Comparison of ENCODE assay signal across 20 mouse cellular contexts in the genomic region with DNA sequence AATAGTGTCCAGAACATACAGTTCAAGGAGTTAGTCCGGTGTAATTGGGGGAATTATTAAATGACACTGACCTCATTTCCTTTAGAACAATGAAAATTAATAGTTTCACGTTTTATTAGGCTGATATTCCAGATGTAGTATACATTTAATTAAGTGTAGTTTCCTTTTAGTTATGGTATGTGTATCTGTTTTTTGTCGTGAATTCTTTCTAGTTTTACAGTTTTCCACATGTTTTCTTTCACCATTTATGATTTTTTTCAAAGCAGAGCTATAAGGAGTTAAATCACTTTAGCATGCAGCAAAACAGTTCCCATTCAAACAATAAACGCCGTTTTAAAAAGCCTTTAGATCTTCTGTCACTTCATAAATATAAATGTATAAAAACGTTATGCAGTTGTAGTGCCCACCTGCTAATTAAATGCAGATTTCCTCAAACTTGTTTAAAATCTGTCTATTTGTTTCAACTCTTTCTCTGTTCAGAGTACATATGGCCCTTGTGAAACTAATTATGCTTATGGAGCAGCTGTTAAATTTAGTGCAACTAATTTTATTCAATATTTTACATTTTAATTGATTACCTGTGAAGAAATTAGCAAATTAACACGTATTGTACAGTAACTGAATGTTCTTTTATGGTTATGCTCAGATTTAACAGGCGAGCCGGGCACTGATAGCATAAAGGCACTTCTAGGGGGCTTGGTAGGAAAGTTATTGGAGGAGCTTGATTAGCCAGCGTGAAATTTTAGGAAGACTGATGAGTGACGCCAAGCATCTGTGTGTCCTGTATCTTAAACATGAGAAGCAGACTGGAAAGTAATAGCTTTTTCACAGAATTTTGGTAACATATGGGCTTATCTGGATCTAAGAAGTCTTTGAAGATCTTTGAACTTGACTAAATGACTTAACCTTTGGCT.
DNase-seq lines count a peak whose midpoint lies in the region; ATAC-seq and TF ChIP-seq lines count a peak whose summit lies in the region.
"Had no signal": no experiment of that assay in that cellular context is flagged by ENCODE, and none has a peak within 500 bp of the region (broad histone marks: within the 10 kb centered on the region; RNA-seq: fewer than 3 reads in every experiment).

No protein-coding gene starts in this region.

- H3K27ac ChIP-seq in forebrain, embryonic 15.5 days (replicated peaks) = no peak overlapping the region
- H3K27ac ChIP-seq in forebrain, embryonic 12.5 days = no peak overlapping the region
- H3K27ac ChIP-seq in limb, embryonic 14.5 days (replicated peaks; ENCODE audit: low read depth, low read length) = no peak overlapping the region
- H3K27ac ChIP-seq: heart, adult 2 months; hindbrain, embryonic 10.5 days; hindbrain, embryonic 14.5 days had no signal

- H3K36me3 ChIP-seq in forebrain, embryonic 15.5 days = no peaks in the 10 kb centered on the region
- H3K36me3 ChIP-seq in forebrain, embryonic 12.5 days (replicated peaks) = no peaks in the 10 kb centered on the region
- H3K36me3 ChIP-seq in limb, embryonic 14.5 days (ENCODE audit: control insufficient read depth, insufficient read depth, low read length) = no peaks in the 10 kb centered on the region; the same call in 1 of the 2 replicates

- intact Hi-C loops in gastrocnemius, postnatal 14 days (cut with DNase I; ENCODE audit: low total_unique reads) = no loop called here

- H3K4me3 ChIP-seq in forebrain, embryonic 15.5 days = no peak overlapping the region
- no peak overlapping the region for H3K4me3 ChIP-seq in forebrain, embryonic 12.5 days (replicated peaks)
- H3K4me3 ChIP-seq in limb, embryonic 14.5 days (replicated peaks; ENCODE audit: low read length) = no peak overlapping the region
- H3K4me3 ChIP-seq: heart, adult 2 months; heart, embryonic 12.5 days; hindbrain, embryonic 10.5 days had no signal

- peak; percentile 2 for DNase-seq in embryo, embryonic 9.5 days (ENCODE audit: extremely low spot score)
- DNase-seq in embryo, embryonic 10.5 days (ENCODE audit: low spot score) = no peak
- peak; percentile 79 for DNase-seq in hindlimb bud, embryonic 11.5 days (ENCODE audit: extremely low spot score, low read depth, low spot score)
- DNase-seq in limb, embryonic 14.5 days (ENCODE audit: low spot score) = peak; percentile 61
- no peak for DNase-seq in adrenal gland, postnatal 4 days (ENCODE audit: low spot score in 2 of 2)
- no peak for DNase-seq in gastrocnemius, postnatal 14 days
- DNase-seq: adrenal gland, postnatal 14 days; cerebellum, adult 2 months; cerebellum, postnatal 10 days; gastrocnemius, postnatal 10 days; heart, adult 2 months; kidney, adult 11 months had no signal

- H3K4me2 ChIP-seq in forebrain, embryonic 15.5 days (replicated peaks) = no peak overlapping the region
- no peak overlapping the region for H3K4me2 ChIP-seq in forebrain, embryonic 12.5 days
- no peak overlapping the region for H3K4me2 ChIP-seq in limb, embryonic 14.5 days (replicated peaks; ENCODE audit: low read depth, low read length, severe bottlenecking)
- H3K4me2 ChIP-seq: heart, embryonic 12.5 days; hindbrain, embryonic 14.5 days had no signal

- no peak for TF ChIP-seq POLR2A in limb, embryonic 14.5 days (IDR thresholded peaks at IDR 0.05; ENCODE audit: borderline replicate concordance, extremely low read depth, insufficient read depth, insufficient read length)

- H3K9me3 ChIP-seq in forebrain, embryonic 15.5 days = no peaks in the 10 kb centered on the region
- no peaks in the 10 kb centered on the region for H3K9me3 ChIP-seq in forebrain, embryonic 12.5 days
- no peaks in the 10 kb centered on the region for H3K9me3 ChIP-seq in limb, embryonic 14.5 days (ENCODE audit: control insufficient read depth, low read length)
- H3K9me3 ChIP-seq: heart, embryonic 12.5 days had no signal

- ATAC-seq in forebrain, embryonic 15.5 days (replicated peaks) = peak; percentile 46; the same call in 1 of the 2 replicates
- ATAC-seq in forebrain, embryonic 12.5 days (ENCODE audit: low FRiP score) = no peak
- ATAC-seq in limb, embryonic 14.5 days (ENCODE audit: low FRiP score, low read depth) = peak; percentile 56; the same call in 1 of the 2 replicates
- ATAC-seq: activated CD4-positive, CD25-positive, alpha-beta regulatory T cell, adult 4 months; inflammation-experienced regulatory T-cells, adult 6 months; Patski had no signal

- H3K9ac ChIP-seq in forebrain, embryonic 15.5 days (replicated peaks) = no peak overlapping the region
- H3K9ac ChIP-seq in forebrain, embryonic 12.5 days = no peak overlapping the region
- no peak overlapping the region for H3K9ac ChIP-seq in limb, embryonic 14.5 days (ENCODE audit: low read depth, low read length, severe bottlenecking)
- H3K9ac ChIP-seq: heart, embryonic 12.5 days; hindbrain, embryonic 14.5 days had no signal

- H3K27me3 ChIP-seq in forebrain, embryonic 15.5 days = no peaks in the 10 kb centered on the region
- no peaks in the 10 kb centered on the region for H3K27me3 ChIP-seq in forebrain, embryonic 12.5 days
- H3K27me3 ChIP-seq in limb, embryonic 14.5 days (ENCODE audit: control insufficient read depth, insufficient read depth, low read length) = no peaks in the 10 kb centered on the region
- H3K27me3 ChIP-seq: heart, embryonic 12.5 days; Patski had no signal

- H3K4me1 ChIP-seq in forebrain, embryonic 15.5 days = no peaks in the 10 kb centered on the region
- no peaks in the 10 kb centered on the region for H3K4me1 ChIP-seq in forebrain, embryonic 12.5 days
- no peaks in the 10 kb centered on the region for H3K4me1 ChIP-seq in limb, embryonic 14.5 days (ENCODE audit: control insufficient read depth, insufficient read depth, low read length)
- H3K4me1 ChIP-seq: heart, embryonic 12.5 days; hindbrain, embryonic 10.5 days had no signal

- WGBS in forebrain, embryonic 15.5 days = 70% methylated on average over 11 of the region's 11 CpGs
- whole genome bisulfite sequencing in forebrain, embryonic 12.5 days = 80% methylated on average over 11 of the region's 11 CpGs
- WGBS in limb, embryonic 14.5 days = 18% methylated on average over 11 of the region's 11 CpGs

Comparison
In these comparisons a context has a peak if more than half of its experiments do, and no peak if none do; other contexts are left out.
1. DNase-seq: peak in embryo, embryonic 9.5 days (single experiment), hindlimb bud, embryonic 11.5 days (single experiment) and limb, embryonic 14.5 days (single experiment); none in embryo, embryonic 10.5 days (single experiment), adrenal gland, postnatal 4 days (0 of 2) and gastrocnemius, postnatal 14 days (single experiment).